Mouse (Mus musculus): ENCODE results near the gene Timm8a1. TPM values are rescaled to one million over a fixed set of nuclear protein-coding genes. Genes with fewer than 3 reads are reported as not detected.

Gene Timm8a1
- total RNA-seq, 1 experiment from 2014 or later, result 53.2 TPM

- no peak for DNase-seq
Observed at GRCm38 (mm10) chrX:134525260-134525659, 16.4 kb downstream of the Timm8a1 start.

- DNase-seq, result no peak
Observed at GRCm38 (mm10) chrX:134523772-134524171, 17.9 kb downstream of the Timm8a1 start.

GRCm38 (mm10) chrX:134509473-134509872, 32.2 kb downstream of the Timm8a1 start:
- DNase-seq, result no peak

- DNase-seq, result no peak
Observed at GRCm38 (mm10) chrX:134507977-134508376, 33.7 kb downstream of the Timm8a1 start.

- DNase-seq, result peak; percentile 61
Observed at GRCm38 (mm10) chrX:134500651-134501050, 41.0 kb downstream of the Timm8a1 start.

Other genes with a start within 250 kb of the Timm8a1 start
- 170 and 191 TPM in 2 replicates for gene Tmem35a, start 246.6 kb downstream of the Timm8a1 start, total RNA-seq (2021)
- gene Cenpi, start 233.8 kb downstream of the Timm8a1 start, total RNA-seq (2021), result 7.6 TPM in 2 replicates
- gene Drp2, start 137.3 kb downstream of the Timm8a1 start, total RNA-seq (2021), result 0.41 and 0.53 TPM in 2 replicates
- not detected in 2 replicates for gene Taf7l, start 65.4 kb downstream of the Timm8a1 start, total RNA-seq (2021)
- gene Btk, start 41.7 kb upstream of the Timm8a1 start, total RNA-seq (2021), result 2.1 and 4.7 TPM in 2 replicates
- gene Rpl36a, start 43.8 kb upstream of the Timm8a1 start, total RNA-seq (2021), result 329 and 369 TPM in 2 replicates
- 5.8 and 7.0 TPM in 2 replicates for gene Gla, start 59.3 kb upstream of the Timm8a1 start, total RNA-seq (2021)
- 96.9 and 100 TPM in 2 replicates for gene Hnrnph2, start 59.3 kb upstream of the Timm8a1 start, total RNA-seq (2021)
- gene Armcx4, start 144.7 kb upstream of the Timm8a1 start, total RNA-seq (2021), result 13.9 and 15.5 TPM in 2 replicates
- gene Armcx1, start 176.1 kb upstream of the Timm8a1 start, total RNA-seq (2021), result 18.6 and 19.3 TPM in 2 replicates
- 7.3 and 11.3 TPM in 2 replicates for gene Armcx6, start 209.6 kb upstream of the Timm8a1 start, total RNA-seq (2021)
- gene Armcx3, start 214.7 kb upstream of the Timm8a1 start, total RNA-seq (2021), result 37.9 and 40.6 TPM in 2 replicates

Data from adrenal gland, postnatal 14 days (tissue).